Mouse (Mus musculus) forebrain, embryonic 10.5 days (tissue): ENCODE measurements at regions not wholly inside any gene's neighbourhood (a gene's known extent, or its start where the extent isn't known, plus 50 kb on each side); places are given as distances from the start of the nearest gene placed in this dataset.

ENCODE experiments used
- DNase-seq: peaks from one replicate; pipeline ENCODE4 v3.0.0-alpha.2; 2017; ENCODE audit warnings: low spot score; ENCODE audit errors: extremely low spot score
- H3K27ac ChIP-seq: fragments of 300-500 bp; sonication (generic); 2 replicates; pipeline ENCODE4 v1.5.1; 2016; ENCODE audit warnings: mild to moderate bottlenecking
- H3K27me3 ChIP-seq: fragments of 300-500 bp; sonication (generic); 2 replicates; pipeline ENCODE4 v1.6.1; 2016; ENCODE audit warnings: mild to moderate bottlenecking; ENCODE audit not compliant: poor library complexity, severe bottlenecking
- H3K36me3 ChIP-seq: fragments of 300-500 bp; sonication (generic); replicated peaks from 2 replicates; pipeline ENCODE4 v1.6.1; 2016; ENCODE audit warnings: mild to moderate bottlenecking, moderate library complexity
- H3K4me1 ChIP-seq: fragments of 300-500 bp; sonication (generic); 2 replicates; pipeline ENCODE4 v1.6.1; 2016
- H3K4me3 ChIP-seq: fragments of 300-500 bp; sonication (generic); 2 replicates; pipeline ENCODE4 v1.5.1; 2016; ENCODE audit warnings: mild to moderate bottlenecking, moderate library complexity
- H3K9me3 ChIP-seq: fragments of 300-500 bp; sonication (generic); 2 replicates; pipeline ENCODE4 v1.6.1; 2016; ENCODE audit warnings: mild to moderate bottlenecking, moderate library complexity
- WGBS: fragments of 180-500 bp; shearing (Covaris S2); methylation state at CpG from one replicate; pipeline ENCODE4 v1.1.7; 2016; 5-methylcytosine and 5-hydroxymethylcytosine counted together

- no peaks in the 10 kb centered on the region for H3K27me3 ChIP-seq
- DNase-seq = no peak
- H3K4me3 ChIP-seq = no peak overlapping the region
- H3K4me1 ChIP-seq = peaks cover 19% of the 10 kb centered on the region
- H3K9me3 ChIP-seq = no peaks in the 10 kb centered on the region
- H3K27ac ChIP-seq = no peak overlapping the region
- H3K36me3 ChIP-seq = no peaks in the 10 kb centered on the region
- 81% methylated on average over 1 of the region's 1 CpGs for whole genome bisulfite sequencing
Measured at GRCm38 (mm10) chr5:99782806-99783205, 53.9 kb upstream of the Rasgef1b start.

- Histone ChIP-seq H3K9me3 (no peaks in the 10 kb centered on the region), H3K27ac (no peak overlapping the region), H3K4me3 (no peak overlapping the region), H3K36me3 (no peaks in the 10 kb centered on the region), H3K27me3 (no peaks in the 10 kb centered on the region), H3K4me1 (peaks cover 22% of the 10 kb centered on the region)
- WGBS = 86% methylated on average over 9 of the region's 9 CpGs
- DNase-seq = no peak
Measured at GRCm38 (mm10) chr5:99785850-99786249, 57.0 kb upstream of the Rasgef1b start.

- Histone ChIP-seq H3K36me3 (no peaks in the 10 kb centered on the region), H3K9me3 (no peaks in the 10 kb centered on the region), H3K27ac (peak overlapping the region; percentile 53), H3K4me1 (peaks cover 22% of the 10 kb centered on the region), H3K27me3 (no peaks in the 10 kb centered on the region), H3K4me3 (no peak overlapping the region)
- WGBS = 38% methylated on average over 10 of the region's 10 CpGs
- DNase-seq = peak; percentile 40
Measured at GRCm38 (mm10) chr5:99787239-99787638, 58.4 kb upstream of the Rasgef1b start.

GRCm38 (mm10) chr5:99787665-99788366 lies 59.0 kb upstream of the Rasgef1b start:
- Histone ChIP-seq H3K9me3 (no peaks in the 10 kb centered on the region), H3K4me3 (no peak overlapping the region), H3K27ac (no peak overlapping the region), H3K27me3 (no peaks in the 10 kb centered on the region), H3K4me1 (peaks cover 22% of the 10 kb centered on the region), H3K36me3 (no peaks in the 10 kb centered on the region)
- WGBS = 77% methylated on average over 3 of the region's 3 CpGs
- no peak for DNase-seq

GRCm38 (mm10) chr5:99790733-99791132 lies 61.9 kb upstream of the Rasgef1b start:
- DNase-seq = no peak
- no peaks in the 10 kb centered on the region for H3K36me3 ChIP-seq
- no peak overlapping the region for H3K4me3 ChIP-seq
- WGBS = 86% methylated on average over 5 of the region's 5 CpGs
- H3K27ac ChIP-seq = no peak overlapping the region
- no peaks in the 10 kb centered on the region for H3K27me3 ChIP-seq
- no peaks in the 10 kb centered on the region for H3K9me3 ChIP-seq
- peaks cover 22% of the 10 kb centered on the region for H3K4me1 ChIP-seq

- Histone ChIP-seq H3K4me3 (no peak overlapping the region), H3K27ac (no peak overlapping the region), H3K36me3 (no peaks in the 10 kb centered on the region), H3K9me3 (no peaks in the 10 kb centered on the region), H3K27me3 (no peaks in the 10 kb centered on the region), H3K4me1 (peaks cover 13% of the 10 kb centered on the region)
- WGBS = 86% methylated on average over 8 of the region's 8 CpGs
- no peak for DNase-seq
Measured at GRCm38 (mm10) chr5:99800543-99800942, 71.7 kb upstream of the Rasgef1b start.

- Histone ChIP-seq H3K4me3 (no peak overlapping the region), H3K36me3 (no peaks in the 10 kb centered on the region), H3K27ac (no peak overlapping the region), H3K4me1 (peaks cover 13% of the 10 kb centered on the region), H3K27me3 (no peaks in the 10 kb centered on the region), H3K9me3 (no peaks in the 10 kb centered on the region)
- no peak for DNase-seq
- 91% methylated on average over 13 of the region's 13 CpGs for WGBS
Measured at GRCm38 (mm10) chr5:99801791-99802450, 73.1 kb upstream of the Rasgef1b start.

GRCm38 (mm10) chr5:99826861-99827260 lies 79.2 kb upstream of the Vamp9 start:
- DNase-seq = no peak
- no peaks in the 10 kb centered on the region for H3K9me3 ChIP-seq
- H3K36me3 ChIP-seq = no peaks in the 10 kb centered on the region
- WGBS = 83% methylated on average over 6 of the region's 6 CpGs
- H3K4me1 ChIP-seq = peaks cover 5% of the 10 kb centered on the region; the same call in 1 of the 2 replicates
- no peak overlapping the region for H3K27ac ChIP-seq
- no peak overlapping the region for H3K4me3 ChIP-seq
- H3K27me3 ChIP-seq = no peaks in the 10 kb centered on the region

GRCm38 (mm10) chr5:99828516-99828915 lies 77.5 kb upstream of the Vamp9 start:
- WGBS = 78% methylated on average over 7 of the region's 7 CpGs
- H3K27ac ChIP-seq = no peak overlapping the region
- H3K36me3 ChIP-seq = no peaks in the 10 kb centered on the region

GRCm38 (mm10) chr5:99838236-99838775 lies 67.7 kb upstream of the Vamp9 start:
- Histone ChIP-seq H3K27ac (no peak overlapping the region), H3K27me3 (no peaks in the 10 kb centered on the region), H3K4me1 (peaks cover 5% of the 10 kb centered on the region; the same call in 1 of the 2 replicates), H3K4me3 (no peak overlapping the region), H3K9me3 (no peaks in the 10 kb centered on the region), H3K36me3 (no peaks in the 10 kb centered on the region)
- no peak for DNase-seq
- 60% methylated on average over 6 of the region's 6 CpGs for WGBS

More at GRCm38 (mm10) chr5:99828516-99828915, 77.5 kb upstream of the Vamp9 start:
- Histone ChIP-seq H3K4me3 (no peak overlapping the region), H3K27me3 (no peaks in the 10 kb centered on the region), H3K4me1 (no peaks in the 10 kb centered on the region; the same call in 1 of the 2 replicates), H3K9me3 (no peaks in the 10 kb centered on the region)
- no peak for DNase-seq

- 95% methylated on average over 11 of the region's 11 CpGs for WGBS
- Histone ChIP-seq H3K36me3 (no peaks in the 10 kb centered on the region), H3K9me3 (no peaks in the 10 kb centered on the region), H3K27me3 (no peaks in the 10 kb centered on the region), H3K27ac (no peak overlapping the region), H3K4me1 (peaks cover 5% of the 10 kb centered on the region; the same call in 1 of the 2 replicates), H3K4me3 (no peak overlapping the region)
- DNase-seq = no peak
Measured at GRCm38 (mm10) chr5:99839661-99840060, 66.4 kb upstream of the Vamp9 start.

- Histone ChIP-seq H3K9me3 (no peaks in the 10 kb centered on the region), H3K4me3 (no peak overlapping the region), H3K27me3 (no peaks in the 10 kb centered on the region), H3K4me1 (peaks cover 11% of the 10 kb centered on the region), H3K27ac (no peak overlapping the region), H3K36me3 (no peaks in the 10 kb centered on the region)
- 92% methylated on average over 9 of the region's 9 CpGs for whole genome bisulfite sequencing
- DNase-seq = no peak
Measured at GRCm38 (mm10) chr5:99840884-99841283, 65.2 kb upstream of the Vamp9 start.
